Mouse (Mus musculus): ENCODE measurements at regions not wholly inside any gene's neighbourhood (a gene's known extent, or its start where the extent isn't known, plus 50 kb on each side); places are given as distances from the start of the nearest gene placed in this dataset.

- DNase-seq (ENCODE audit: low spot score), result peak; percentile 13
Measured at GRCm38 (mm10) chr4:28298911-28299353, 514.0 kb upstream of the Epha7 start.

- DNase-seq (ENCODE audit: low spot score), result no peak
Measured at GRCm38 (mm10) chr4:28300018-28300440, 512.9 kb upstream of the Epha7 start.

- no peak for DNase-seq (ENCODE audit: low spot score)
Measured at GRCm38 (mm10) chr4:28301686-28302085, 511.2 kb upstream of the Epha7 start.

GRCm38 (mm10) chr4:28331036-28331435, 481.9 kb upstream of the Epha7 start:
- no peak for DNase-seq (ENCODE audit: low spot score)

DNA sequence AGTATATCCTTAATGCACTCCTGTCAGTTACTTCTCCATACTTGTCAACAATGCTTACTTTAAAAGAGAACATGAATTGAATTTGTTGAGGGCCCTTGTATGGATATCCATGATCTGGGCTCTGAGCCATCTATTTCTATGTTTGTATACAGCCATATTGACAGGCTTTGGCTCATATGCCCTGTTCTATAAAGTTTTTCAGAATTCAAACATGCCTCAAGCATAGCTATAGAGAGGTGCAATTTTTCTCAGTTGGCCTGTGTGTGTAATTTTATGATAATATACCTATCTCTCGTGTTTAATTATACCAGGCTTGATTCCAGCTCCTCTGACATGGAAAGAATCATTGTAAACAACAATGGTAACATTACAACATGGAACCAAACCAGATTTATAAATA, 448.4 kb upstream of the Epha7 start:
- DNase-seq (ENCODE audit: low spot score), result no peak

DNA sequence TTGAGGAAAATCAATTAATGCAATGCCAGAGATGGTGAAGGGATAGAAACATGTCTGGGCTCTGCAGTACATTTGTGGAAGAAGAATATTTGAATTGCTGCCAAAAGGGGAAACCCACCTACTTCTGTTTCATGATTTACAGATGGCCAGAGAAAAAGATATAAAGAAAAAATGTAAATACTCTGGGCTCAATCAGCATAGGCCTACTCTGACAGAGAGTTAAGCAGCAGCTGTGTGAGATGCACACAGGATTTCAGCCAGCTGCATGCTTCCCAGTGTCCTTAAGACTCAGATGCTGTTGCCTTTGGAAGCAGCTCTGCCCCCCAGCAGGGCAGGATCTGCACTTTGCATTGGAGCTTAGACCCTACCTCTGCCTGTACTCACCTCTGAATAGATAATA, 435.8 kb upstream of the Epha7 start:
- DNase-seq (ENCODE audit: low spot score), result no peak

DNA sequence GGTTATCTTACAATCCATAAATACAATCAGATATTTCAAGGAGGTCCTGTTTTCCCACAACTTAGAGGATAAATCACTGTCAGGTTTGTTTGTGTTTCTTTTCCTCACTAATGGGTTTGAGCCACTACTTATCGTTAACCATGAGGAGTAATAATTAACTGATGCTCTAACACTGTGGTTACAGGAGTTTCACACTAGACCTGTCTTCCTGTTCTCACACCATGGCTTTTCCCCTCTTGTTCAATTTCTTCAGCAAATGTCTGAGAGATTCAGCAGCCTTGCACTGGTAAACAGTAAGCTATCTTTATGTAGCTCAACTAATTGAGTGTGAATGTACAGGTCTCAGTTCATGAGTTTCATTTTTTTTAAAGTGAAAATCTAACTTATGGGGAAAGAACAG, 434.3 kb upstream of the Epha7 start:
- no peak for DNase-seq (ENCODE audit: low spot score)

- DNase-seq (ENCODE audit: low spot score), result peak; percentile 4
Measured at GRCm38 (mm10) chr4:28424341-28424740, 388.6 kb upstream of the Epha7 start.

- no peak for DNase-seq (ENCODE audit: low spot score)
Measured at GRCm38 (mm10) chr4:28440161-28440560, 372.8 kb upstream of the Epha7 start.

- no peak for DNase-seq (ENCODE audit: low spot score)
Measured at GRCm38 (mm10) chr4:28453111-28453510, 359.8 kb upstream of the Epha7 start.

GRCm38 (mm10) chr4:28456312-28456711, 356.6 kb upstream of the Epha7 start:
- DNase-seq (ENCODE audit: low spot score), result no peak
